Mouse (Mus musculus) heart, adult 2 months (tissue): ENCODE measurements around the gene Fgd6.

Source experiments
- CTCF ChIP-seq: fragments of 200-600 bp; IDR thresholded peaks from 2 replicates; pipeline ENCODE4 v1.8.1; 2022; ENCODE audit warnings: antibody characterized with exemption, mild to moderate bottlenecking, moderate library complexity
- EP300 ChIP-seq: fragments of 200-500 bp; IDR thresholded peaks from 2 replicates; pipeline ENCODE4 v1.6.1; 2011; ENCODE audit warnings: low read depth, low read length, control low read depth; ENCODE audit not compliant: insufficient read depth
- POLR2A ChIP-seq: fragments of 200-500 bp; IDR thresholded peaks from 2 replicates; pipeline ENCODE4 v1.6.1; 2011; ENCODE audit warnings: mild to moderate bottlenecking, low read depth, low read length, control low read depth; ENCODE audit not compliant: insufficient read depth

DNA sequence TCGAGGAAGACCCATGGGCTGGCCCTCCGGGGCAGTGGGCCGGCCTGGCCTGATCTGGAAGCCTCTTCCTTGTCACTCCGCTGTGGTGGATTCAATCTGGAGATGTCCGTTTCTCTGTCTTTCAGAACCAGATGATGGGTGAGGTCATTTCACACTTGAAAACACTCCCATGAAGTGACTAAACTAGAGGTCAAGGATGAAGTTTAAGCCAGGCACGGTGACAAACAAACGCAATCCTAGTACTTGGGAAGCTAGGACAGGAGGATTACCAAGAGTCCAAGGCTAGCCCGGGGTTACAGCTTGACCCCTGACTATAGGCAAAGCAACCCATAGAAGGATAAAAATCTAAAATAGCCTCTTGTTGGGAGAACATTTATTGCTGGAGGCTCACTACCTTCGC, 84.9 kb downstream of the Fgd6 start:
- TF ChIP-seq EP300 (no peak), CTCF (no peak), POLR2A (no peak)
